In the genomic region with DNA sequence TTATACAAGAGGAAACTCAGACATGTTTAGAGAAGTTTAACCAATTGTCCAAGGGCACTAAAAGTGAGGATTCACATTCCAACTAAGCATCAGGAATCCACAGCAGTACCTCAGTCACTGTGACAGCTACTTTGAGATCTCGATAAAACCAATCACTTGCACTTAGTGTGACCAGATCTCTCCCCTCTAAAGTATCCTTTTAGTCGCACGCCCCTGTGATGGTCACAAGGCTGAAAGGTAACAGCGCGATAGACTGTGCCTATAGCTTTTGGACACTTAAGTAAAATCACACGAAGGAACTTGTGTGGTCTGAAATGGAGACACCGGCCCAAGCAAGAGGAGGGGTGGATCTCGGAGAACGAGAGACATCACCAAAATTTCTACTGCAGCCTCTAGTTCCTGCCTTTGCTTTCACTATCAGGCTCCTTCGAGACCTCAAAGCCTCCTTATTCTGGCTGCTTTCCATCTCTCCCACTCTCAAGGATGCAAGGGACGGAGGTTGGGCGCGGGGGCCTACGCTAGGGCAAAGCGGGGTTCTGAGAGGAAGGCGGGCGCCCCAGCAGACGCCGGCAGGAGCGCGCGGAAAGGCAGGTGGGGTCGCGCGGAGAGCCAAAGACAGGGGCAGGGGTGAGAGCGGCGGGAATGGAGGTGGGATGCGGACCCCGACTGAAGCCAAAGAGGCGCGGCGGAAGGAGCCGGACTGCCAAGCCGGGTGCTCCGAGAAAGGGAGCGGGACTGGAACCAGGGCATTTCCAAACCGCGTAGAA, we compare ENCODE assay signal across 8 mouse cellular contexts. TPM values are rescaled to one million over a fixed set of nuclear protein-coding genes. Genes with fewer than 3 reads are reported as not detected.
A peak's percentile ranks its signal among the peaks of the same experiment; 100 is the strongest.
DNase-seq lines count a peak whose midpoint lies in the region; ATAC-seq and TF ChIP-seq lines count a peak whose summit lies in the region.

A gene (plus strand): TSS at position 518 of the 767 bp plus-strand sequence.

- peaks cover 6% of the 10 kb centered on the region; the same call in 1 of the 2 replicates for H3K4me1 ChIP-seq in cortical plate, adult 2 months (ENCODE audit: control insufficient read depth, insufficient read depth, low read length)
- peaks cover 9% of the 10 kb centered on the region; the same call in 1 of the 2 replicates for H3K4me1 ChIP-seq in limb, embryonic 15.5 days
- peaks cover 21% of the 10 kb centered on the region for H3K4me1 ChIP-seq in midbrain, embryonic 15.5 days
- H3K4me1 ChIP-seq in stomach, embryonic 16.5 days (ENCODE audit: control insufficient read depth, insufficient read depth, low read length): peaks cover 8% of the 10 kb centered on the region; the same call in 1 of the 2 replicates

- under 1% methylated on average over 38 of the region's 38 CpGs for WGBS in limb, embryonic 15.5 days
- under 1% methylated on average over 38 of the region's 38 CpGs for WGBS in midbrain, embryonic 15.5 days
- under 1% methylated on average over 38 of the region's 38 CpGs for WGBS in stomach, embryonic 16.5 days

- peak within 1 kb of the TSS; percentile 85 for H3K4me2 ChIP-seq in limb, embryonic 15.5 days
- peak within 1 kb of the TSS; percentile 64 for H3K4me2 ChIP-seq in midbrain, embryonic 15.5 days
- H3K4me2 ChIP-seq in stomach, embryonic 16.5 days (ENCODE audit: low read depth, low read length): peak within 1 kb of the TSS; percentile 93

- TF ChIP-seq CTCF in cortical plate, adult 2 months (IDR thresholded peaks at IDR 0.05; ENCODE audit: extremely low read depth, insufficient read depth, low read length): no peak

- no peaks in the 10 kb centered on the region for H3K36me3 ChIP-seq in limb, embryonic 15.5 days
- no peaks in the 10 kb centered on the region for H3K36me3 ChIP-seq in midbrain, embryonic 15.5 days (replicated peaks)
- no peaks in the 10 kb centered on the region for H3K36me3 ChIP-seq in stomach, embryonic 16.5 days (ENCODE audit: control insufficient read depth, insufficient read depth, low read length)

- peak; percentile 39 to 54 for DNase-seq in spleen, postnatal 10 days (ENCODE audit: low spot score in 2 of 2)
- DNase-seq in spleen, postnatal 4 days (ENCODE audit: low spot score in 2 of 2): no peak
- DNase-seq in heart, adult 8-10 months (ENCODE audit: low spot score): peak; percentile 16
- DNase-seq in kidney, adult 11 months: peak; percentile 16

- H3K4me3 ChIP-seq in cortical plate, adult 2 months (ENCODE audit: insufficient read depth, low read length): peak within 1 kb of the TSS; percentile 78
- peak within 1 kb of the TSS; percentile 84 for H3K4me3 ChIP-seq in limb, embryonic 15.5 days
- peak within 1 kb of the TSS; percentile 56 for H3K4me3 ChIP-seq in midbrain, embryonic 15.5 days
- H3K4me3 ChIP-seq in stomach, embryonic 16.5 days (replicated peaks; ENCODE audit: low read length): peak within 1 kb of the TSS; percentile 92

- peak within 1 kb of the TSS; percentile 85 for H3K27ac ChIP-seq in cortical plate, adult 2 months (ENCODE audit: insufficient read depth, low read length)
- H3K27ac ChIP-seq in limb, embryonic 15.5 days: peak within 1 kb of the TSS; percentile 83
- H3K27ac ChIP-seq in midbrain, embryonic 15.5 days: peak within 1 kb of the TSS; percentile 95
- peak within 1 kb of the TSS; percentile 33; the same call in 1 of the 2 replicates for H3K27ac ChIP-seq in stomach, embryonic 16.5 days (ENCODE audit: low read length)

- no peak for TF ChIP-seq POLR2A in cortical plate, adult 2 months (IDR thresholded peaks at IDR 0.05; ENCODE audit: extremely low read depth, insufficient read depth, low read length)

- ATAC-seq in limb, embryonic 15.5 days (ENCODE audit: insufficient number of reproducible peaks, low FRiP score, low TSS enrichment, low read depth): no peak
- peak; percentile 84 for ATAC-seq in midbrain, embryonic 15.5 days (replicated peaks)
- peak; percentile 23; the same call in 1 of the 2 replicates for ATAC-seq in stomach, embryonic 16.5 days (ENCODE audit: insufficient read depth, low FRiP score)

- no peaks in the 10 kb centered on the region for H3K27me3 ChIP-seq in limb, embryonic 15.5 days
- H3K27me3 ChIP-seq in midbrain, embryonic 15.5 days (replicated peaks): no peaks in the 10 kb centered on the region
- H3K27me3 ChIP-seq in stomach, embryonic 16.5 days (ENCODE audit: control insufficient read depth, insufficient read depth, low read length): no peaks in the 10 kb centered on the region

- no peaks in the 10 kb centered on the region for H3K9me3 ChIP-seq in limb, embryonic 15.5 days
- no peaks in the 10 kb centered on the region for H3K9me3 ChIP-seq in midbrain, embryonic 15.5 days
- H3K9me3 ChIP-seq in stomach, embryonic 16.5 days (replicated peaks; ENCODE audit: control insufficient read depth, low read length): no peaks in the 10 kb centered on the region

- peak within 1 kb of the TSS; percentile 80 for H3K9ac ChIP-seq in limb, embryonic 15.5 days
- H3K9ac ChIP-seq in midbrain, embryonic 15.5 days: peak within 1 kb of the TSS; percentile 86
- H3K9ac ChIP-seq in stomach, embryonic 16.5 days (ENCODE audit: low read length): peak within 1 kb of the TSS; percentile 95

RNA-seq across cellular contexts. Expression of the gene that starts here (rescaled TPM):
- polyA plus RNA-seq in cortical plate, adult 2 months (2012; rRNA removed): 2.8 and 3.4 TPM in 2 replicates
- under 1 TPM in 1 of 4 experiments, not detected in 3; 0.66 TPM for total RNA-seq in heart, adult 8-10 months (2022)
- polyA plus RNA-seq in limb, embryonic 15.5 days (2015; fragmentation: Nextera tagmentation; extraction: Ambion mirVana): 0.70 and 1.9 TPM in 2 replicates
- polyA plus RNA-seq in midbrain, embryonic 15.5 days (2015; fragmentation: Nextera tagmentation; extraction: Ambion mirVana): 1.7 and 2.8 TPM in 2 replicates
- 1.5 and 2.3 TPM in 2 replicates for polyA plus RNA-seq in stomach, embryonic 16.5 days (2015; fragmentation: Nextera tagmentation; extraction: Ambion mirVana)

Comparison
In these comparisons a context has a peak if more than half of its experiments do, and no peak if none do; other contexts are left out.
1. DNase-seq: peak in spleen, postnatal 10 days (2 of 2) and kidney, adult 11 months (single experiment); none in spleen, postnatal 4 days (0 of 2).
2. Peak in DNase-seq in heart, adult 8-10 months; RNA of the gene not detected or under 1 TPM.
3. H3K27ac ChIP-seq: peak in every context shown above with its lines; median percentile 95 in midbrain, embryonic 15.5 days; 85 in cortical plate, adult 2 months; 83 in limb, embryonic 15.5 days; 33 in stomach, embryonic 16.5 days.
4. Peak in every context shown above with its lines, with median percentiles within 50 percentile points of each other: H3K4me3 ChIP-seq, H3K4me2 ChIP-seq and H3K9ac ChIP-seq.